ENCODE assay signal across 9 mouse cellular contexts in the genomic region with DNA sequence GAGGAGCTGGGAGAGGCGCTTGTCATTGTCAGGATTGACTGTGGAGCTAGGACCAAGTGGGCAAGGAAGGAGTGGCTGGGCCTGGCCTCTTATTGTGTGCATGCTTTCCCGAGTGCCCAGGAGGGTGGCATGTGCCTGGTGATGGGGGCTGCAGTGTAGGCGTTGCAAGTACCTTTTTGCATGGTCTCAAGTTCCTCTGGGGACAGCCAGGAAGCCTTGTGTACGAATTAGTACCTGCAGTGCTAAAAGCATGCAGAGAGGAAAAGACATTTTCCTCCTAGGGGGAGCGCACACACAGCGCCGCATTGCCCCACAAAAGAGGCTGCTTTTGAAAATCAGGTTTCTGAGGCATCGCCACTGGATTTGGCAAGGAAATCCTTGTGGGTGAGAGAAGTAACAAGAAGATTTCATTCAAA. TPM values are rescaled to one million over a fixed set of nuclear protein-coding genes. Genes with fewer than 3 reads are reported as not detected.
DNase-seq lines count a peak whose midpoint lies in the region; ATAC-seq and TF ChIP-seq lines count a peak whose summit lies in the region.
"Had no signal": no experiment of that assay in that cellular context is flagged by ENCODE, and none has a peak within 500 bp of the region (broad histone marks: within the 10 kb centered on the region; RNA-seq: fewer than 3 reads in every experiment).

No protein-coding gene starts in this region.

- no peak; the same call in 1 of the 2 replicates for ATAC-seq in forebrain, postnatal 0 days
- ATAC-seq in limb, embryonic 15.5 days (ENCODE audit: insufficient number of reproducible peaks, low FRiP score, low TSS enrichment, low read depth): 0 out of 2 replicates have a peak, but pooled peaks have one; percentile 11
- ATAC-seq in monocyte, adult 5-6 weeks (replicated peaks; ENCODE audit: insufficient number of reproducible peaks, low FRiP score, low TSS enrichment, poor library complexity, severe bottlenecking): no peak

- DNase-seq in heart, embryonic 10.5 days (ENCODE audit: low spot score): no peak
- no peak for DNase-seq in heart, adult 8-10 months (ENCODE audit: low spot score)
- DNase-seq in NIH3T3 (ENCODE audit: low read depth): peak; percentile 38
- peak; percentile 82 for DNase-seq in forebrain, postnatal 0 days
- peak; percentile 2 for DNase-seq in yolk sac, embryonic 10.5 days (ENCODE audit: low spot score)
- no peak for DNase-seq in kidney, postnatal 4 days

- H3K4me2 ChIP-seq in forebrain, postnatal 0 days (ENCODE audit: low read depth): peak overlapping the region; percentile 62
- H3K4me2 ChIP-seq in limb, embryonic 15.5 days: peak overlapping the region; percentile 87

- H3K9ac ChIP-seq in forebrain, postnatal 0 days: peak overlapping the region; percentile 99
- H3K9ac ChIP-seq in limb, embryonic 15.5 days: peak overlapping the region; percentile 71

- no peaks in the 10 kb centered on the region for H3K9me3 ChIP-seq in heart, embryonic 10.5 days
- no peaks in the 10 kb centered on the region for H3K9me3 ChIP-seq in forebrain, postnatal 0 days (ENCODE audit: low read length)
- H3K9me3 ChIP-seq in limb, embryonic 15.5 days: no peaks in the 10 kb centered on the region

- peaks cover 15% of the 10 kb centered on the region for H3K4me1 ChIP-seq in heart, embryonic 10.5 days
- peaks cover 21% of the 10 kb centered on the region for H3K4me1 ChIP-seq in forebrain, postnatal 0 days (ENCODE audit: insufficient read depth)
- peaks cover 18% of the 10 kb centered on the region for H3K4me1 ChIP-seq in limb, embryonic 15.5 days

- H3K36me3 ChIP-seq in heart, embryonic 10.5 days: no peaks in the 10 kb centered on the region
- H3K36me3 ChIP-seq in forebrain, postnatal 0 days (ENCODE audit: insufficient read depth): peaks cover 9% of the 10 kb centered on the region
- 0 out of 2 replicates have a peak, but pooled peaks cover 6% of the 10 kb centered on the region for H3K36me3 ChIP-seq in limb, embryonic 15.5 days

- peak; percentile 39 for TF ChIP-seq CTCF in forebrain, postnatal 0 days (IDR thresholded peaks at IDR 0.05; ENCODE audit: low read depth)

- peak overlapping the region; percentile 75; the same call in 1 of the 2 replicates for H3K27ac ChIP-seq in heart, embryonic 10.5 days
- peak overlapping the region; percentile 99 for H3K27ac ChIP-seq in forebrain, postnatal 0 days (ENCODE audit: low read depth, low read length)
- H3K27ac ChIP-seq in limb, embryonic 15.5 days: peak overlapping the region; percentile 85

- H3K27me3 ChIP-seq in heart, embryonic 10.5 days (ENCODE audit: insufficient read depth, poor library complexity, severe bottlenecking): peaks cover 36% of the 10 kb centered on the region
- no peaks in the 10 kb centered on the region for H3K27me3 ChIP-seq in forebrain, postnatal 0 days (ENCODE audit: insufficient read depth, low read length)
- H3K27me3 ChIP-seq in limb, embryonic 15.5 days: 0 out of 2 replicates have a peak, but pooled peaks cover 3% of the 10 kb centered on the region
- H3K27me3 ChIP-seq: CH12.LX had no signal

- WGBS in heart, embryonic 10.5 days: 2% methylated on average over 8 of the region's 8 CpGs
- 2% methylated on average over 8 of the region's 8 CpGs for WGBS in forebrain, postnatal 0 days
- 2% methylated on average over 8 of the region's 8 CpGs for WGBS in limb, embryonic 15.5 days

- H3K4me3 ChIP-seq in heart, embryonic 10.5 days: peak overlapping the region; percentile 74
- peak overlapping the region; percentile 86 for H3K4me3 ChIP-seq in forebrain, postnatal 0 days (ENCODE audit: low read depth, low read length)
- H3K4me3 ChIP-seq in limb, embryonic 15.5 days: peak overlapping the region; percentile 68

RNA-seq across cellular contexts. Expression of gene Dclk1, which starts 0.9 kb away (rescaled TPM):
- 4.8 and 7.9 TPM in 2 replicates for polyA plus RNA-seq in heart, embryonic 10.5 days (2016; fragmentation: Nextera tagmentation; extraction: Ambion mirVana)
- 1 to 10 TPM; 2.4 to 4.7 (median 3.6) TPM for total RNA-seq in heart, adult 8-10 months (2022)
- total RNA-seq in forebrain, postnatal 0 days (2014; rRNA removed): 311 and 347 TPM in 2 replicates
- 143 and 219 TPM in 2 replicates for polyA plus RNA-seq in forebrain, postnatal 0 days (2015; fragmentation: Nextera tagmentation; extraction: Ambion mirVana)
- polyA plus RNA-seq in limb, embryonic 15.5 days (2015; fragmentation: Nextera tagmentation; extraction: Ambion mirVana): 70.1 and 88.5 TPM in 2 replicates
- total RNA-seq in monocyte, adult 5-6 weeks (2017): not detected in 3 replicates
- total RNA-seq: CH12.LX had no signal

Comparison
In these comparisons a context has a peak if more than half of its experiments do, and no peak if none do; other contexts are left out.
1. DNase-seq: peak in NIH3T3 (single experiment), forebrain, postnatal 0 days (single experiment) and yolk sac, embryonic 10.5 days (single experiment); none in heart, embryonic 10.5 days (single experiment), heart, adult 8-10 months (single experiment) and kidney, postnatal 4 days (0 of 2).
2. RNA of gene Dclk1, which starts 0.9 kb away (total RNA-seq): 311 to 347 TPM in forebrain, postnatal 0 days; 2.4 to 4.7 TPM in heart, adult 8-10 months and not detected in monocyte, adult 5-6 weeks; every median in the first group is over 10 times any median in the second.
3. Peak in every context shown above with its lines, with median percentiles within 50 percentile points of each other: H3K27ac ChIP-seq and H3K4me3 ChIP-seq.